Mouse (Mus musculus) ES-Bruce4 (cell line): ENCODE measurements at regions not wholly inside any gene's neighbourhood (a gene's known extent, or its start where the extent isn't known, plus 50 kb on each side); places are given as distances from the start of the nearest gene placed in this dataset.

Source experiments
- H3K27ac ChIP-seq: 2 replicates; pipeline ENCODE4 v1.5.1; 2012; ENCODE audit warnings: low read length, inconsistent platforms; ENCODE audit not compliant: insufficient read depth
- H3K27me3 ChIP-seq: 2 replicates; pipeline ENCODE4 v1.6.1; 2012; ENCODE audit warnings: mild to moderate bottlenecking, low read length, inconsistent platforms; ENCODE audit not compliant: control insufficient read depth, poor library complexity, insufficient read depth, severe bottlenecking
- H3K36me3 ChIP-seq: 2 replicates; pipeline ENCODE4 v1.6.1; 2012; ENCODE audit warnings: inconsistent platforms, mild to moderate bottlenecking, low read length, moderate library complexity; ENCODE audit not compliant: control insufficient read depth, poor library complexity, insufficient read depth, severe bottlenecking
- H3K4me1 ChIP-seq: one replicate; pipeline ENCODE4 v1.8.1; 2011; ENCODE audit warnings: low read length; ENCODE audit not compliant: control insufficient read depth, insufficient read depth
- H3K4me3 ChIP-seq: 2 replicates; pipeline ENCODE4 v1.5.1; 2011; ENCODE audit warnings: low read depth, mild to moderate bottlenecking, low read length
- H3K9ac ChIP-seq: 2 replicates; pipeline ENCODE4 v1.6.1; 2012; ENCODE audit warnings: low read depth, mild to moderate bottlenecking, inconsistent platforms; ENCODE audit not compliant: poor library complexity, severe bottlenecking
- H3K9me3 ChIP-seq: replicated peaks from 2 replicates; pipeline ENCODE4 v1.6.1; 2012; ENCODE audit warnings: mild to moderate bottlenecking, low read length, inconsistent platforms; ENCODE audit not compliant: control insufficient read depth, poor library complexity, insufficient read depth, severe bottlenecking
- CTCF ChIP-seq: IDR thresholded peaks from one replicate; pipeline ENCODE4 v1.8.1; 2011; ENCODE audit warnings: low read depth, low read length
- EP300 ChIP-seq: IDR thresholded peaks from 2 replicates; pipeline ENCODE4 v1.6.1; 2011; ENCODE audit warnings: low read depth, low read length; ENCODE audit not compliant: insufficient read depth
- POLR2A ChIP-seq: IDR thresholded peaks from one replicate; pipeline ENCODE4 v1.8.1; 2011; ENCODE audit warnings: low read length; ENCODE audit not compliant: insufficient read depth

DNA sequence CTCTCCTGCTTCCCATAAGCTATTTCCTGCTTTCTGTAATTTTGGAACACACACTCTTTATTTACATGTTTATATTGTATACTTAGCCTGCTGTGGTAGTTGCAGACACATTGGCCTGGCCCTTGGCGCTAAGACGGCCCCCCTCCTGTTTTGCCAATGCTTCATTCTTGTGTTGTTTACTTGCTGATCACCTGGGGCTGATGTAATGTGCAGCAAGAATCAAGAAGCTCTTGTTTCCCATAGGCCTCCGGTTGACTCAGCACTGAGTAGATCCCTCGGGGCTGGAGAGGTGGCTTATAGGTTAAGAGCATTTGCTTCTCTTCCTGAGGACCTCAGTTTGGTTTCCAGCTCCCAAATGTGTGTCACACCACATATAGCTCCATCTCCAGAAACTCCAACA lies 52.1 kb upstream of the Mvb12b start:
- Histone ChIP-seq H3K4me3 (no peak overlapping the region), H3K36me3 (no peaks in the 10 kb centered on the region), H3K27me3 (no peaks in the 10 kb centered on the region), H3K27ac (no peak overlapping the region), H3K4me1 (no peaks in the 10 kb centered on the region), H3K9ac (no peak overlapping the region), H3K9me3 (no peaks in the 10 kb centered on the region)
- TF ChIP-seq POLR2A, result no peak
- no peak for TF ChIP-seq CTCF
- no peak for TF ChIP-seq EP300
